Mouse (Mus musculus): ENCODE results near the gene Abcg5.

- TF ChIP-seq CTCF (IDR thresholded peaks at IDR 0.05; ENCODE audit: insufficient read depth, low read depth, low read length) (no peak), POLR2A (IDR thresholded peaks at IDR 0.05; ENCODE audit: insufficient read depth, low read depth, low read length) (no peak)
These were observed 34.6 kb upstream of the Abcg5 start for GRCm38 (mm10) chr17:84717416-84717815.
